Mouse (Mus musculus): ENCODE data around the gene Car14. TPM values are rescaled to one million over a fixed set of nuclear protein-coding genes. Genes with fewer than 3 reads are reported as not detected.
"Not testable (repeated sequence)": the region's sequence is repeated elsewhere in the genome, so short reads cannot be mapped to it uniquely, and the experiment has no call there.

The Car14 gene
- polyA plus RNA-seq, 1 experiment from 2014 or later, result 36.5 TPM

GRCm38 (mm10) chr3:95901616-95902372, 2.7 kb downstream of the Car14 start:
- Histone ChIP-seq H3K4me2 (ENCODE audit: low read depth) (no peak overlapping the region), H3K27ac (ENCODE audit: low read depth, low read length) (no peak overlapping the region), H3K9ac (ENCODE audit: low read length) (0 out of 2 replicates have a peak overlapping the region, but pooled peaks have one; percentile 11)

GRCm38 (mm10) chr3:95899800-95900524, 4.5 kb downstream of the Car14 start:
- Histone ChIP-seq H3K27ac (ENCODE audit: low read depth, low read length) (no peak overlapping the region), H3K36me3 (ENCODE audit: control insufficient read depth, insufficient read depth, low read length) (no peaks in the 10 kb centered on the region), H3K9ac (ENCODE audit: low read length) (no peak overlapping the region), H3K27me3 (ENCODE audit: control insufficient read depth, insufficient read depth, low read length) (no peaks in the 10 kb centered on the region), H3K4me2 (ENCODE audit: low read depth) (no peak overlapping the region), H3K4me3 (ENCODE audit: low read depth, low read length) (no peak overlapping the region), H3K9me3 (ENCODE audit: control insufficient read depth, low read length) (no peaks in the 10 kb centered on the region), H3K4me1 (ENCODE audit: control insufficient read depth, insufficient read depth, low read length) (peaks cover 6% of the 10 kb centered on the region)
- DNase-seq (ENCODE audit: low spot score) (no peak), ATAC-seq (ENCODE audit: insufficient read depth, low FRiP score, low TSS enrichment) (no peak)
- WGBS, result 83% methylated on average over 13 of the region's 13 CpGs

More at GRCm38 (mm10) chr3:95901616-95902372, 2.7 kb downstream of the Car14 start:
- 83% methylated on average over 9 of the region's 9 CpGs for WGBS
- Histone ChIP-seq H3K36me3 (ENCODE audit: control insufficient read depth, insufficient read depth, low read length) (no peaks in the 10 kb centered on the region), H3K27me3 (ENCODE audit: control insufficient read depth, insufficient read depth, low read length) (no peaks in the 10 kb centered on the region), H3K9me3 (ENCODE audit: control insufficient read depth, low read length) (no peaks in the 10 kb centered on the region), H3K4me1 (ENCODE audit: control insufficient read depth, insufficient read depth, low read length) (peaks cover 13% of the 10 kb centered on the region), H3K4me3 (ENCODE audit: low read depth, low read length) (no peak overlapping the region)
- DNase-seq (ENCODE audit: low spot score) (no peak), ATAC-seq (ENCODE audit: insufficient read depth, low FRiP score, low TSS enrichment) (no peak)

GRCm38 (mm10) chr3:95895501-95895900, 9.0 kb downstream of the Car14 start:
- WGBS, result 86% methylated on average over 7 of the region's 7 CpGs
- H3K9me3 ChIP-seq (ENCODE audit: control insufficient read depth, low read length); H3K4me1 ChIP-seq (ENCODE audit: control insufficient read depth, insufficient read depth, low read length); DNase-seq (ENCODE audit: low spot score); H3K27me3 ChIP-seq (ENCODE audit: control insufficient read depth, insufficient read depth, low read length); H3K9ac ChIP-seq (ENCODE audit: low read length); H3K27ac ChIP-seq (ENCODE audit: low read depth, low read length); ATAC-seq (ENCODE audit: insufficient read depth, low FRiP score, low TSS enrichment); H3K4me2 ChIP-seq (ENCODE audit: low read depth); H3K36me3 ChIP-seq (ENCODE audit: control insufficient read depth, insufficient read depth, low read length); H3K4me3 ChIP-seq (ENCODE audit: low read depth, low read length): not testable (repeated sequence)

GRCm38 (mm10) chr3:95894317-95895160, 10.0 kb downstream of the Car14 start:
- Histone ChIP-seq H3K27me3 (ENCODE audit: control insufficient read depth, insufficient read depth, low read length) (no peaks in the 10 kb centered on the region), H3K4me1 (ENCODE audit: control insufficient read depth, insufficient read depth, low read length) (peaks cover 9% of the 10 kb centered on the region), H3K9me3 (ENCODE audit: control insufficient read depth, low read length) (no peaks in the 10 kb centered on the region), H3K27ac (ENCODE audit: low read depth, low read length) (no peak overlapping the region), H3K9ac (ENCODE audit: low read length) (peak overlapping the region; percentile 52), H3K4me3 (ENCODE audit: low read depth, low read length) (peak overlapping the region; percentile 64), H3K36me3 (ENCODE audit: control insufficient read depth, insufficient read depth, low read length) (no peaks in the 10 kb centered on the region), H3K4me2 (ENCODE audit: low read depth) (peak overlapping the region; percentile 48)
- 12% methylated on average over 15 of the region's 16 CpGs for WGBS
- ATAC-seq (ENCODE audit: insufficient read depth, low FRiP score, low TSS enrichment) (peak; percentile 17; the same call in 1 of the 2 replicates), DNase-seq (ENCODE audit: low spot score) (peak; percentile 36)

- peak within 1 kb of the TSS; percentile 52 for H3K9ac ChIP-seq (ENCODE audit: low read length)
- peak within 1 kb of the TSS; percentile 58 for H3K4me2 ChIP-seq (ENCODE audit: low read depth)
- H3K27ac ChIP-seq (ENCODE audit: low read depth, low read length), result peak within 1 kb of the TSS; percentile 35; the same call in 1 of the 2 replicates
- not testable (repeated sequence) for H3K4me1 ChIP-seq (ENCODE audit: control insufficient read depth, insufficient read depth, low read length); H3K27me3 ChIP-seq (ENCODE audit: control insufficient read depth, insufficient read depth, low read length); H3K9me3 ChIP-seq (ENCODE audit: control insufficient read depth, low read length); H3K36me3 ChIP-seq (ENCODE audit: control insufficient read depth, insufficient read depth, low read length)
- H3K4me3 ChIP-seq (ENCODE audit: low read depth, low read length), result peak within 1 kb of the TSS; percentile 64
- DNase-seq (ENCODE audit: low spot score), result peak; percentile 94
- ATAC-seq (ENCODE audit: insufficient read depth, low FRiP score, low TSS enrichment), result peak; percentile 95
- WGBS, result under 1% methylated on average over 25 of the region's 43 CpGs
Observed at GRCm38 (mm10) chr3:95893606-95894316, 10.7 kb downstream of the Car14 start, which contains the start of gene Aph1a. Gene Aph1a (plus strand): TSS chr3:95893969.

GRCm38 (mm10) chr3:95893126-95893525, 11.4 kb downstream of the Car14 start:
- Histone ChIP-seq H3K27ac (ENCODE audit: low read depth, low read length) (peak overlapping the region; percentile 35; the same call in 1 of the 2 replicates), H3K4me2 (ENCODE audit: low read depth) (peak overlapping the region; percentile 58), H3K27me3 (ENCODE audit: control insufficient read depth, insufficient read depth, low read length) (no peaks in the 10 kb centered on the region), H3K36me3 (ENCODE audit: control insufficient read depth, insufficient read depth, low read length) (no peaks in the 10 kb centered on the region), H3K4me1 (ENCODE audit: control insufficient read depth, insufficient read depth, low read length) (peaks cover 9% of the 10 kb centered on the region), H3K4me3 (ENCODE audit: low read depth, low read length) (peak overlapping the region; percentile 64), H3K9ac (ENCODE audit: low read length) (peak overlapping the region; percentile 52), H3K9me3 (ENCODE audit: control insufficient read depth, low read length) (no peaks in the 10 kb centered on the region)
- DNase-seq (ENCODE audit: low spot score) (no peak), ATAC-seq (ENCODE audit: insufficient read depth, low FRiP score, low TSS enrichment) (no peak)
- WGBS, result 18% methylated on average over 7 of the region's 7 CpGs

GRCm38 (mm10) chr3:95892066-95893052, 12.1 kb downstream of the Car14 start:
- ATAC-seq (ENCODE audit: insufficient read depth, low FRiP score, low TSS enrichment) (no peak), DNase-seq (ENCODE audit: low spot score) (no peak)
- H3K9ac ChIP-seq (ENCODE audit: low read length), result peak overlapping the region; percentile 29; the same call in 1 of the 2 replicates
- no peaks in the 10 kb centered on the region for H3K27me3 ChIP-seq (ENCODE audit: control insufficient read depth, insufficient read depth, low read length)
- peak overlapping the region; percentile 13; the same call in 1 of the 2 replicates for H3K4me3 ChIP-seq (ENCODE audit: low read depth, low read length)
- no peaks in the 10 kb centered on the region for H3K36me3 ChIP-seq (ENCODE audit: control insufficient read depth, insufficient read depth, low read length)
- H3K27ac ChIP-seq (ENCODE audit: low read depth, low read length), result peak overlapping the region; percentile 63
- peak overlapping the region; percentile 28; the same call in 1 of the 2 replicates for H3K4me2 ChIP-seq (ENCODE audit: low read depth)
- WGBS, result 32% methylated on average over 11 of the region's 11 CpGs
- H3K4me1 ChIP-seq (ENCODE audit: control insufficient read depth, insufficient read depth, low read length), result peaks cover 9% of the 10 kb centered on the region
- no peaks in the 10 kb centered on the region for H3K9me3 ChIP-seq (ENCODE audit: control insufficient read depth, low read length)

All from neural tube, embryonic 11.5 days (tissue).